ENCODE assay signal across 15 mouse cellular contexts in the genomic region with DNA sequence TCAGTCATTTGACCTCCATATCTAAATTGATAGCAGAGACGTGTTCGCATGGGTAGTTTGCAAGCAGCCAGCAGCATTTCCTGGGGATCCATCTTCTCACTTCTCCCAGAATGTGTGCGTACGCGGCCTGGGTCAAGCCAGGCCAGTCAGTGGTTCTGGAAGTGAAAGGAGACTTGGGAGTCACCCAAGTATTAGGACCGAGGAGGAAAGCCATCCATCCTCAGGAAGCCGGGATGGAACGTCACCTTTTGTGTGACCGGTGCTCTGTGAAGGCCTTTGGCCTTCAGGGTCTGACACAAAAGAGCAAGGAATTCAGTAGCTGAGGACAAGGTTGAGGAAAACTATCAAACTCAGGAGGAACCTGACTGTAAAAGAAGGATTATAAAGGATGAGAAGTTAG.
DNase-seq lines count a peak whose midpoint lies in the region.
"Had no signal": no experiment of that assay in that cellular context is flagged by ENCODE, and none has a peak within 500 bp of the region (broad histone marks: within the 10 kb centered on the region; RNA-seq: fewer than 3 reads in every experiment).

No protein-coding gene starts in this region.

- intact Hi-C loops in heart, postnatal 25 days (cut with DNase I) = no loop called here

- DNase-seq in adrenal gland, adult 2 months = peak; percentile 59
- DNase-seq in adrenal gland, postnatal 25 days = no peak
- peak; percentile 39 to 60 for DNase-seq in heart, adult 9 months (ENCODE audit: low spot score in 2 of 2)
- DNase-seq in heart, postnatal 25 days (ENCODE audit: low spot score) = no peak
- peak; percentile 25 for DNase-seq in lung, postnatal 10 days
- DNase-seq in lung, postnatal 4 days = no peak
- peak; percentile 67 for DNase-seq in kidney, postnatal 14 days
- DNase-seq in gastrocnemius, postnatal 25 days = no peak
- DNase-seq: cerebellum, adult 11 months; cerebellum, postnatal 10 days; gastrocnemius, postnatal 10 days; layer of hippocampus, adult 9-11 months; midbrain, embryonic 14.5 days; thymus, adult 2 months; thymus, postnatal 4 days had no signal

Comparison
In these comparisons a context has a peak if more than half of its experiments do, and no peak if none do; other contexts are left out.
1. DNase-seq: peak in adrenal gland, adult 2 months (single experiment), heart, adult 9 months (2 of 2), lung, postnatal 10 days (single experiment) and kidney, postnatal 14 days (single experiment); none in adrenal gland, postnatal 25 days (single experiment), heart, postnatal 25 days (single experiment), lung, postnatal 4 days (0 of 2) and gastrocnemius, postnatal 25 days (single experiment).